Comparison of ENCODE assay signal across 14 mouse cellular contexts in genomic region chr9:72969874-72970273, GRCm38 (mm10). TPM values are rescaled to one million over a fixed set of nuclear protein-coding genes. Genes with fewer than 3 reads are reported as not detected.
A peak's percentile ranks its signal among the peaks of the same experiment; 100 is the strongest.
DNase-seq lines count a peak whose midpoint lies in the region; ATAC-seq and TF ChIP-seq lines count a peak whose summit lies in the region.
"Had no signal": no experiment of that assay in that cellular context is flagged by ENCODE, and none has a peak within 500 bp of the region (broad histone marks: within the 10 kb centered on the region; RNA-seq: fewer than 3 reads in every experiment).

No protein-coding gene starts in this region.

- no peak for ATAC-seq in forebrain, embryonic 15.5 days (replicated peaks)
- ATAC-seq in midbrain, postnatal 0 days (ENCODE audit: low FRiP score), result 0 out of 2 replicates have a peak, but pooled peaks have one; percentile 3
- no peak for ATAC-seq in midbrain, embryonic 11.5 days (ENCODE audit: low FRiP score)
- peak; percentile 59 for ATAC-seq in lung, postnatal 0 days
- no peak for ATAC-seq in forebrain, embryonic 14.5 days

- TF ChIP-seq CTCF in midbrain, postnatal 0 days (IDR thresholded peaks at IDR 0.05), result peak; percentile 11; the same call in 1 of the 2 replicates
- no peak for TF ChIP-seq CTCF in lung, postnatal 0 days (IDR thresholded peaks at IDR 0.05)

- DNase-seq in forebrain, embryonic 10.5 days (ENCODE audit: extremely low spot score, low spot score), result no peak
- no peak for DNase-seq in midbrain, postnatal 0 days (ENCODE audit: low spot score)
- DNase-seq in midbrain, embryonic 11.5 days (ENCODE audit: low spot score, missing footprints), result no peak
- peak; percentile 28 for DNase-seq in lung, postnatal 0 days (ENCODE audit: low spot score)
- peak; percentile 58 for DNase-seq in thymus, postnatal 4 days
- DNase-seq in layer of hippocampus, postnatal 10 days (ENCODE audit: low spot score in 2 of 2), result no peak
- no peak for DNase-seq in forebrain, embryonic 14.5 days (ENCODE audit: low spot score)

- peak overlapping the region; percentile 75; the same call in 1 of the 2 replicates for H3K27ac ChIP-seq in forebrain, embryonic 15.5 days (replicated peaks)
- H3K27ac ChIP-seq in forebrain, embryonic 10.5 days, result no peak overlapping the region
- no peak overlapping the region for H3K27ac ChIP-seq in midbrain, postnatal 0 days (ENCODE audit: low read depth, low read length)
- H3K27ac ChIP-seq in midbrain, embryonic 11.5 days (ENCODE audit: low read depth, low read length), result no peak overlapping the region
- no peak overlapping the region for H3K27ac ChIP-seq in lung, postnatal 0 days (ENCODE audit: low read length)
- H3K27ac ChIP-seq in forebrain, embryonic 14.5 days (ENCODE audit: low read depth, low read length), result no peak overlapping the region
- H3K27ac ChIP-seq: embryonic facial prominence, embryonic 15.5 days had no signal

- WGBS in forebrain, embryonic 15.5 days, result 72% methylated on average over 7 of the region's 7 CpGs
- whole genome bisulfite sequencing in forebrain, embryonic 10.5 days, result 72% methylated on average over 7 of the region's 7 CpGs
- 70% methylated on average over 7 of the region's 7 CpGs for WGBS in midbrain, postnatal 0 days
- 71% methylated on average over 7 of the region's 7 CpGs for WGBS in midbrain, embryonic 11.5 days
- WGBS in lung, postnatal 0 days, result 51% methylated on average over 7 of the region's 7 CpGs
- WGBS in forebrain, embryonic 14.5 days, result 74% methylated on average over 7 of the region's 7 CpGs

- H3K4me1 ChIP-seq in forebrain, embryonic 15.5 days, result peaks cover 10% of the 10 kb centered on the region
- H3K4me1 ChIP-seq in forebrain, embryonic 10.5 days, result 0 out of 2 replicates have a peak, but pooled peaks cover 3% of the 10 kb centered on the region
- H3K4me1 ChIP-seq in midbrain, postnatal 0 days (ENCODE audit: insufficient read depth, low read length), result no peaks in the 10 kb centered on the region
- H3K4me1 ChIP-seq in midbrain, embryonic 11.5 days (ENCODE audit: control insufficient read depth, insufficient read depth, low read length), result no peaks in the 10 kb centered on the region
- H3K4me1 ChIP-seq in lung, postnatal 0 days (ENCODE audit: insufficient read depth, low read depth, low read length), result no peaks in the 10 kb centered on the region
- H3K4me1 ChIP-seq in forebrain, embryonic 14.5 days (ENCODE audit: control insufficient read depth, insufficient read depth, low read length), result no peaks in the 10 kb centered on the region
- H3K4me1 ChIP-seq: embryonic facial prominence, embryonic 15.5 days had no signal

- no peak overlapping the region for H3K4me3 ChIP-seq in forebrain, embryonic 15.5 days
- H3K4me3 ChIP-seq in forebrain, embryonic 10.5 days, result no peak overlapping the region
- H3K4me3 ChIP-seq in midbrain, postnatal 0 days (ENCODE audit: low read depth, low read length), result no peak overlapping the region
- no peak overlapping the region for H3K4me3 ChIP-seq in midbrain, embryonic 11.5 days (ENCODE audit: low read depth, low read length)
- no peak overlapping the region for H3K4me3 ChIP-seq in lung, postnatal 0 days (ENCODE audit: low read depth, low read length)
- H3K4me3 ChIP-seq in forebrain, embryonic 14.5 days (ENCODE audit: low read depth, low read length), result no peak overlapping the region
- H3K4me3 ChIP-seq: embryonic facial prominence, embryonic 15.5 days had no signal

- no peak overlapping the region for H3K4me2 ChIP-seq in forebrain, embryonic 15.5 days (replicated peaks)
- no peak overlapping the region for H3K4me2 ChIP-seq in midbrain, postnatal 0 days (ENCODE audit: low read depth, low read length, poor library complexity, severe bottlenecking)
- H3K4me2 ChIP-seq in midbrain, embryonic 11.5 days, result no peak overlapping the region
- no peak overlapping the region for H3K4me2 ChIP-seq in lung, postnatal 0 days (replicated peaks; ENCODE audit: low read depth, low read length)
- no peak overlapping the region for H3K4me2 ChIP-seq in forebrain, embryonic 14.5 days (ENCODE audit: low read length)
- H3K4me2 ChIP-seq: embryonic facial prominence, embryonic 15.5 days had no signal

- H3K9me3 ChIP-seq in forebrain, embryonic 15.5 days, result no peaks in the 10 kb centered on the region
- H3K9me3 ChIP-seq in forebrain, embryonic 10.5 days, result no peaks in the 10 kb centered on the region
- H3K9me3 ChIP-seq in midbrain, postnatal 0 days (ENCODE audit: low read length), result no peaks in the 10 kb centered on the region
- H3K9me3 ChIP-seq in midbrain, embryonic 11.5 days (ENCODE audit: control insufficient read depth, low read length), result no peaks in the 10 kb centered on the region
- no peaks in the 10 kb centered on the region for H3K9me3 ChIP-seq in lung, postnatal 0 days (ENCODE audit: low read length)
- H3K9me3 ChIP-seq in forebrain, embryonic 14.5 days (replicated peaks; ENCODE audit: control insufficient read depth, low read length), result no peaks in the 10 kb centered on the region
- H3K9me3 ChIP-seq: embryonic facial prominence, embryonic 15.5 days had no signal

- no peaks in the 10 kb centered on the region for H3K27me3 ChIP-seq in forebrain, embryonic 15.5 days
- no peaks in the 10 kb centered on the region for H3K27me3 ChIP-seq in forebrain, embryonic 10.5 days (ENCODE audit: poor library complexity, severe bottlenecking)
- H3K27me3 ChIP-seq in midbrain, postnatal 0 days (ENCODE audit: insufficient read depth, low read length), result no peaks in the 10 kb centered on the region
- no peaks in the 10 kb centered on the region for H3K27me3 ChIP-seq in midbrain, embryonic 11.5 days (ENCODE audit: control insufficient read depth, insufficient read depth, low read length)
- H3K27me3 ChIP-seq in lung, postnatal 0 days (replicated peaks; ENCODE audit: insufficient read depth, low read length), result no peaks in the 10 kb centered on the region
- no peaks in the 10 kb centered on the region for H3K27me3 ChIP-seq in forebrain, embryonic 14.5 days (replicated peaks; ENCODE audit: control insufficient read depth, insufficient read depth, low read length)
- H3K27me3 ChIP-seq: embryonic facial prominence, embryonic 15.5 days had no signal

- no peak for TF ChIP-seq EP300 in lung, postnatal 0 days (IDR thresholded peaks at IDR 0.05)

- no peak overlapping the region for H3K9ac ChIP-seq in forebrain, embryonic 15.5 days (replicated peaks)
- no peak overlapping the region for H3K9ac ChIP-seq in midbrain, postnatal 0 days (replicated peaks; ENCODE audit: low read length, poor library complexity, severe bottlenecking)
- H3K9ac ChIP-seq in midbrain, embryonic 11.5 days (ENCODE audit: low read length), result no peak overlapping the region
- H3K9ac ChIP-seq in lung, postnatal 0 days (replicated peaks; ENCODE audit: low read depth), result no peak overlapping the region
- no peak overlapping the region for H3K9ac ChIP-seq in forebrain, embryonic 14.5 days (ENCODE audit: low read length)
- H3K9ac ChIP-seq: embryonic facial prominence, embryonic 15.5 days had no signal

- no peaks in the 10 kb centered on the region for H3K36me3 ChIP-seq in forebrain, embryonic 15.5 days
- H3K36me3 ChIP-seq in forebrain, embryonic 10.5 days (replicated peaks), result no peaks in the 10 kb centered on the region
- no peaks in the 10 kb centered on the region for H3K36me3 ChIP-seq in midbrain, postnatal 0 days (ENCODE audit: insufficient read depth, low read length)
- H3K36me3 ChIP-seq in midbrain, embryonic 11.5 days (ENCODE audit: control insufficient read depth, insufficient read depth, low read length), result no peaks in the 10 kb centered on the region
- no peaks in the 10 kb centered on the region for H3K36me3 ChIP-seq in lung, postnatal 0 days (ENCODE audit: insufficient read depth, low read length)
- H3K36me3 ChIP-seq in forebrain, embryonic 14.5 days (ENCODE audit: control insufficient read depth, insufficient read depth, low read length), result no peaks in the 10 kb centered on the region
- H3K36me3 ChIP-seq: embryonic facial prominence, embryonic 15.5 days had no signal

RNA-seq across cellular contexts. Expression of gene Gm44503, which starts 11.2 kb away (rescaled TPM):
- polyA plus RNA-seq in forebrain, embryonic 15.5 days (2015; fragmentation: Nextera tagmentation; extraction: Ambion mirVana), result not detected in 2 replicates
- not detected in 2 replicates for polyA plus RNA-seq in forebrain, embryonic 10.5 days (2016; fragmentation: Nextera tagmentation; extraction: Ambion mirVana)
- total RNA-seq in midbrain, postnatal 0 days (2014; rRNA removed), result 0.28 TPM in 1 of 2 replicates, not detected in the other
- not detected in 2 replicates for polyA plus RNA-seq in midbrain, postnatal 0 days (2015; fragmentation: Nextera tagmentation; extraction: Ambion mirVana)
- polyA plus RNA-seq in midbrain, embryonic 11.5 days (2014; fragmentation: Nextera tagmentation; extraction: Ambion mirVana), result not detected in 2 replicates
- not detected in 2 replicates for polyA plus RNA-seq in lung, postnatal 0 days (2015; fragmentation: Nextera tagmentation; extraction: Ambion mirVana)
- not detected for total RNA-seq in layer of hippocampus, postnatal 10 days (2021)
- polyA plus RNA-seq in forebrain, embryonic 14.5 days (2014; fragmentation: Nextera tagmentation; extraction: Ambion mirVana), result not detected in 2 replicates
- polyA plus RNA-seq: brain, embryonic 14.5 days; embryonic facial prominence, embryonic 15.5 days; heart, embryonic 16.5 days; limb, embryonic 14.5 days; neural tube, embryonic 11.5 days; testis, adult 2 months had no signal

RNA-seq across cellular contexts. Expression of gene Dyx1c1, which starts 11.3 kb away (rescaled TPM):
- 2.3 and 2.4 TPM in 2 replicates for polyA plus RNA-seq in forebrain, embryonic 15.5 days (2015; fragmentation: Nextera tagmentation; extraction: Ambion mirVana)
- polyA plus RNA-seq in forebrain, embryonic 10.5 days (2016; fragmentation: Nextera tagmentation; extraction: Ambion mirVana), result 1.5 and 1.8 TPM in 2 replicates
- total RNA-seq in midbrain, postnatal 0 days (2014; rRNA removed), result 1.8 and 3.0 TPM in 2 replicates
- polyA plus RNA-seq in midbrain, postnatal 0 days (2015; fragmentation: Nextera tagmentation; extraction: Ambion mirVana), result 2.7 TPM in 2 replicates
- polyA plus RNA-seq in midbrain, embryonic 11.5 days (2014; fragmentation: Nextera tagmentation; extraction: Ambion mirVana), result 2.2 and 2.6 TPM in 2 replicates
- 2.4 and 3.4 TPM in 2 replicates for polyA plus RNA-seq in lung, postnatal 0 days (2015; fragmentation: Nextera tagmentation; extraction: Ambion mirVana)
- total RNA-seq in layer of hippocampus, postnatal 10 days (2021), result 1 to 10 TPM; 2.6 to 3.4 TPM
- polyA plus RNA-seq in forebrain, embryonic 14.5 days (2014; fragmentation: Nextera tagmentation; extraction: Ambion mirVana), result 2.1 and 2.3 TPM in 2 replicates

RNA-seq across cellular contexts. Expression of gene Ccpg1os, which starts 15.3 kb away (rescaled TPM):
- 21.5 and 23.8 TPM in 2 replicates for polyA plus RNA-seq in forebrain, embryonic 15.5 days (2015; fragmentation: Nextera tagmentation; extraction: Ambion mirVana)
- polyA plus RNA-seq in forebrain, embryonic 10.5 days (2016; fragmentation: Nextera tagmentation; extraction: Ambion mirVana), result 15.4 and 18.7 TPM in 2 replicates
- total RNA-seq in midbrain, postnatal 0 days (2014; rRNA removed), result 13.4 and 15.1 TPM in 2 replicates
- 19.3 and 20.3 TPM in 2 replicates for polyA plus RNA-seq in midbrain, postnatal 0 days (2015; fragmentation: Nextera tagmentation; extraction: Ambion mirVana)
- 22.4 and 22.9 TPM in 2 replicates for polyA plus RNA-seq in midbrain, embryonic 11.5 days (2014; fragmentation: Nextera tagmentation; extraction: Ambion mirVana)
- polyA plus RNA-seq in lung, postnatal 0 days (2015; fragmentation: Nextera tagmentation; extraction: Ambion mirVana), result 31.2 and 38.3 TPM in 2 replicates
- total RNA-seq in layer of hippocampus, postnatal 10 days (2021), result 1 to 10 TPM; 8.0 to 8.7 TPM
- polyA plus RNA-seq in forebrain, embryonic 14.5 days (2014; fragmentation: Nextera tagmentation; extraction: Ambion mirVana), result 26.0 and 28.2 TPM in 2 replicates

RNA-seq across cellular contexts. Expression of gene Ccpg1, which starts 15.4 kb away (rescaled TPM):
- polyA plus RNA-seq in forebrain, embryonic 15.5 days (2015; fragmentation: Nextera tagmentation; extraction: Ambion mirVana), result 46.5 and 47.5 TPM in 2 replicates
- 15.5 and 15.9 TPM in 2 replicates for polyA plus RNA-seq in forebrain, embryonic 10.5 days (2016; fragmentation: Nextera tagmentation; extraction: Ambion mirVana)
- 19.3 and 30.4 TPM in 2 replicates for total RNA-seq in midbrain, postnatal 0 days (2014; rRNA removed)
- 38.1 and 39.9 TPM in 2 replicates for polyA plus RNA-seq in midbrain, postnatal 0 days (2015; fragmentation: Nextera tagmentation; extraction: Ambion mirVana)
- polyA plus RNA-seq in midbrain, embryonic 11.5 days (2014; fragmentation: Nextera tagmentation; extraction: Ambion mirVana), result 24.9 and 26.9 TPM in 2 replicates
- 56.0 and 62.6 TPM in 2 replicates for polyA plus RNA-seq in lung, postnatal 0 days (2015; fragmentation: Nextera tagmentation; extraction: Ambion mirVana)
- total RNA-seq in layer of hippocampus, postnatal 10 days (2021), result 100 to 1,000 TPM; 117 to 124 TPM
- polyA plus RNA-seq in forebrain, embryonic 14.5 days (2014; fragmentation: Nextera tagmentation; extraction: Ambion mirVana), result 29.5 and 39.8 TPM in 2 replicates

RNA-seq across cellular contexts. Expression of gene Pygo1, which starts 44.4 kb away (rescaled TPM):
- 14.8 and 15.4 TPM in 2 replicates for polyA plus RNA-seq in forebrain, embryonic 15.5 days (2015; fragmentation: Nextera tagmentation; extraction: Ambion mirVana)
- 5.2 and 5.5 TPM in 2 replicates for polyA plus RNA-seq in forebrain, embryonic 10.5 days (2016; fragmentation: Nextera tagmentation; extraction: Ambion mirVana)
- 40.1 and 45.9 TPM in 2 replicates for total RNA-seq in midbrain, postnatal 0 days (2014; rRNA removed)
- 8.3 and 9.3 TPM in 2 replicates for polyA plus RNA-seq in midbrain, postnatal 0 days (2015; fragmentation: Nextera tagmentation; extraction: Ambion mirVana)
- 10.1 and 10.8 TPM in 2 replicates for polyA plus RNA-seq in midbrain, embryonic 11.5 days (2014; fragmentation: Nextera tagmentation; extraction: Ambion mirVana)
- polyA plus RNA-seq in lung, postnatal 0 days (2015; fragmentation: Nextera tagmentation; extraction: Ambion mirVana), result 1.8 TPM in 2 replicates
- 10 to 100 TPM; 28.3 to 31.2 TPM for total RNA-seq in layer of hippocampus, postnatal 10 days (2021)
- 10.8 and 13.8 TPM in 2 replicates for polyA plus RNA-seq in forebrain, embryonic 14.5 days (2014; fragmentation: Nextera tagmentation; extraction: Ambion mirVana)

Comparison
In these comparisons a context has a peak if more than half of its experiments do, and no peak if none do; other contexts are left out.
1. ATAC-seq: peak in midbrain, postnatal 0 days (single experiment) and lung, postnatal 0 days (single experiment); none in forebrain, embryonic 15.5 days (single experiment), midbrain, embryonic 11.5 days (single experiment) and forebrain, embryonic 14.5 days (single experiment).
2. DNase-seq: peak in lung, postnatal 0 days (single experiment) and thymus, postnatal 4 days (single experiment); none in forebrain, embryonic 10.5 days (single experiment), midbrain, postnatal 0 days (single experiment), midbrain, embryonic 11.5 days (single experiment), layer of hippocampus, postnatal 10 days (0 of 2) and forebrain, embryonic 14.5 days (single experiment).